Mouse (Mus musculus) lung, adult 2 months (tissue): ENCODE measurements around the gene Xxylt1.

ENCODE experiments used
- CTCF ChIP-seq: fragments of 200-500 bp; IDR thresholded peaks from 2 replicates; pipeline ENCODE4 v1.5.1; 2011; ENCODE audit warnings: mild to moderate bottlenecking, low read length, control low read depth; ENCODE audit not compliant: insufficient read depth
- POLR2A ChIP-seq: fragments of 200-500 bp; IDR thresholded peaks from 2 replicates; pipeline ENCODE4 v1.6.1; 2011; ENCODE audit warnings: low read depth, mild to moderate bottlenecking, control low read depth, low read length, borderline replicate concordance; ENCODE audit errors: extremely low read depth

DNA sequence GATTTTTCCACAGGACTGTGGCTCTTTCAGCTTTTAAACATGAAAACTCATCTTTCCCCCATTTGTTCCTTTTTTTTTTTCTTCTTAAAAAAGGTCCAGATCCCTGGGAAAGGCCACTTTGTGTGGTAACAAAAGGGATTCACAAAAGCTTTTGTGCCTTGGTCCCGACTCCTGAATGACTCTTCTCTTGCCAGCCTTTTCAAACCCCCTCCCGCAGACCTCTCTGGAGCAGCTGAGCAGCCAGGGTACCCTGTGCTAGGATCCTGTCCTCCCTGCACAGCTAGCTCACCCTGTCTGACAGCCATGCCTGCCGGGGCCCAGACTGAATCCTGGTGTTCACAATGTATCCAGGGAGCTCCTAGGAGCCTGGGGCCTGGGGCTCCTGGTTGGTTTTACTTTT is 47.2 kb downstream of the Xxylt1 start:
- TF ChIP-seq CTCF, result no peak
- no peak for TF ChIP-seq POLR2A
